Mouse (Mus musculus) liver, postnatal 0 days (tissue): ENCODE results near the gene Des. TPM values are rescaled to one million over a fixed set of nuclear protein-coding genes. Genes with fewer than 3 reads are reported as not detected.

Experiments
- ATAC-seq: fragments of 200-750 bp; cut with Nextera tagmentation; 2 replicates; pipeline ENCODE4 v1.8.0; 2017; ENCODE audit warnings: mild to moderate bottlenecking, moderate library complexity
- DNase-seq: peaks from one replicate; pipeline ENCODE4 v3.0.0-alpha.2; 2016
- H3K27ac ChIP-seq: fragments of 300-500 bp; sonication (generic); 2 replicates; pipeline ENCODE4 v1.5.1; 2014; ENCODE audit warnings: antibody characterized with exemption, moderate library complexity, mild to moderate bottlenecking, low read depth
- H3K27me3 ChIP-seq: fragments of 300-500 bp; sonication (generic); 2 replicates; pipeline ENCODE4 v1.6.1; 2014; ENCODE audit warnings: low read length, control low read depth, mixed read lengths; ENCODE audit not compliant: insufficient read depth
- H3K36me3 ChIP-seq: fragments of 300-500 bp; sonication (generic); replicated peaks from 2 replicates; pipeline ENCODE4 v1.6.1; 2014; ENCODE audit warnings: mild to moderate bottlenecking, control low read depth, low read length, moderate library complexity, mixed read lengths; ENCODE audit not compliant: insufficient read depth
- H3K4me1 ChIP-seq: fragments of 300-500 bp; sonication (generic); 2 replicates; pipeline ENCODE4 v1.6.1; 2014; ENCODE audit warnings: antibody characterized with exemption, mild to moderate bottlenecking, control low read depth; ENCODE audit not compliant: insufficient read depth
- H3K4me2 ChIP-seq: fragments of 300-500 bp; sonication (generic); 2 replicates; pipeline ENCODE4 v1.6.1; 2014; ENCODE audit warnings: low read depth, mild to moderate bottlenecking, low read length, moderate library complexity, mixed read lengths
- H3K4me3 ChIP-seq: fragments of 300-500 bp; sonication (generic); 2 replicates; pipeline ENCODE4 v1.5.1; 2014; ENCODE audit warnings: low read depth, low read length
- H3K9ac ChIP-seq: fragments of 300-500 bp; sonication (generic); replicated peaks from 2 replicates; pipeline ENCODE4 v1.6.1; 2014; ENCODE audit warnings: mild to moderate bottlenecking, moderate library complexity
- H3K9me3 ChIP-seq: fragments of 300-500 bp; sonication (generic); 2 replicates; pipeline ENCODE4 v1.6.1; 2016; ENCODE audit warnings: mild to moderate bottlenecking, control low read depth, low read length, mixed read lengths
- CTCF ChIP-seq: sonication (generic); IDR thresholded peaks from 2 replicates; pipeline ENCODE4 v1.5.1; 2016; ENCODE audit warnings: antibody characterized with exemption, low read depth
- EP300 ChIP-seq: IDR thresholded peaks from 2 replicates; pipeline ENCODE4 v1.6.1; 2016; ENCODE audit warnings: antibody characterized with exemption, low read depth, mild to moderate bottlenecking
- WGBS: fragments of 180-500 bp; shearing (Covaris S2); extraction: QIAGEN DNeasy Blood & Tissue Kit; methylation state at CpG from one replicate; pipeline ENCODE4 v1.1.7; 2014; ENCODE audit not compliant: insufficient replicate concordance; 5-methylcytosine and 5-hydroxymethylcytosine counted together
- polyA plus RNA-seq: library from polyadenylated mRNA; unstranded; fragments of >200 nt; fragmentation: Nextera tagmentation; extraction: Ambion mirVana; gene quantifications from 2 replicates; pipeline ENCODE4 v1.2.1, GENCODE M21; 2015

Gene Des
- polyA plus RNA-seq, 1 experiment from 2014 or later: 4.0 TPM

GRCm38 (mm10) chr1:75359346-75359745 is 783 bp upstream of the Des start:
- WGBS: 69% methylated on average over 13 of the region's 13 CpGs

DNA sequence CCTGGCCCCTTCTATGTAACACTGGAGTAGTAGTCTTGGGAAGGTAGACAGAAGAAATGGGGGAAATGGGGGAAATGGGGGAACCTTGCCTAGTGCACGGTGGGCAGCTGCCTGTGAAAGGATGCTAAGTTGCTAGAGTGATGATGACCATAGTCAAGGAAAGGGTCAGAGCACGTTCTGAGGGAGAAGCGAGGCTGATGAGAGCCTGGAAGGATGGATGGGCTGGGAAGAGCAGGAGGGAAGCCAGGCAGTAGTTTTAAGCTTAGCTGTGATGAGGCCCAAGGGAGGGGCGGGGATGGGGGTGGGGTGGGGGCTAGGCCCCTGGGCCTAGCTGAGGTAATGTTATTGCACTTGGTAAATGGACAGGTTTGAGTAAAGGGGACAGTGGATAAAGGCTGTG is 994 bp downstream of the Des start:
- ATAC-seq (no peak), DNase-seq (no peak)
- Histone ChIP-seq H3K9me3 (no peaks in the 10 kb centered on the region), H3K4me1 (0 out of 2 replicates have a peak, but pooled peaks cover 3% of the 10 kb centered on the region), H3K36me3 (no peaks in the 10 kb centered on the region), H3K27me3 (peaks cover 24% of the 10 kb centered on the region), H3K27ac (no peak overlapping the region), H3K9ac (no peak overlapping the region), H3K4me3 (no peak overlapping the region), H3K4me2 (no peak overlapping the region)
- WGBS: 55% methylated on average over 4 of the region's 4 CpGs
- no peak for TF ChIP-seq CTCF
- TF ChIP-seq EP300: no peak

More at GRCm38 (mm10) chr1:75359346-75359745, 783 bp upstream of the Des start:
- no peak for DNase-seq
- H3K9me3 ChIP-seq: no peaks in the 10 kb centered on the region
- peaks cover 24% of the 10 kb centered on the region for H3K27me3 ChIP-seq
- no peak for ATAC-seq
- no peak for TF ChIP-seq CTCF
- no peak for TF ChIP-seq EP300
- H3K9ac ChIP-seq: no peak overlapping the region
- no peak overlapping the region for H3K4me3 ChIP-seq
- no peak overlapping the region for H3K4me2 ChIP-seq
- H3K27ac ChIP-seq: no peak overlapping the region
- H3K36me3 ChIP-seq: no peaks in the 10 kb centered on the region
- H3K4me1 ChIP-seq: 0 out of 2 replicates have a peak, but pooled peaks cover 3% of the 10 kb centered on the region

DNA sequence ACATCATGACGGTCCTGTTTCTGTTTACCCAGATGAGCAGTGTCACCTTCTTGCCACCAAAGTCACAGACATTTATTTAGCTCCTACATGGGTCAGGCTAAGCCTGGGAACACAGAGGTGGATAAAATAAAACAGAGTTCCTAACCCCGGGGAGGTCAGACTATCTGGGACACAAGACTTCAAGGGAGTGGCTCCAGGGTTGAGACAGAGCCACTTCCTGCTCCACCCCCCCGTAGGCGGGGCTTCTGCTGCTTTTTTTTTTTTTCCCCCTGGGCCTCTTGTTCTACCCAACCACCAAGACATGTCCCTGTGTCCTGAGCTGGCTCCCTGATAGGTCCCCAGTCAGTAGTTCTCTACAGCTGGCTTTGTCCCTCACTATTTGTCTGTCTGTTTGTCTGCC is 1.6 kb downstream of the Des start:
- H3K4me3 ChIP-seq: no peak overlapping the region
- ATAC-seq (peak; percentile 79), DNase-seq (peak; percentile 54)
- H3K4me1 ChIP-seq: 0 out of 2 replicates have a peak, but pooled peaks cover 3% of the 10 kb centered on the region
- H3K4me2 ChIP-seq: no peak overlapping the region
- H3K27me3 ChIP-seq: peaks cover 24% of the 10 kb centered on the region
- H3K36me3 ChIP-seq: no peaks in the 10 kb centered on the region
- no peak overlapping the region for H3K27ac ChIP-seq
- 18% methylated on average over 4 of the region's 4 CpGs for WGBS
- TF ChIP-seq CTCF (no peak), EP300 (0 out of 2 replicates have a peak, but pooled peaks have one; percentile 28)
- no peaks in the 10 kb centered on the region for H3K9me3 ChIP-seq
- no peak overlapping the region for H3K9ac ChIP-seq

DNA sequence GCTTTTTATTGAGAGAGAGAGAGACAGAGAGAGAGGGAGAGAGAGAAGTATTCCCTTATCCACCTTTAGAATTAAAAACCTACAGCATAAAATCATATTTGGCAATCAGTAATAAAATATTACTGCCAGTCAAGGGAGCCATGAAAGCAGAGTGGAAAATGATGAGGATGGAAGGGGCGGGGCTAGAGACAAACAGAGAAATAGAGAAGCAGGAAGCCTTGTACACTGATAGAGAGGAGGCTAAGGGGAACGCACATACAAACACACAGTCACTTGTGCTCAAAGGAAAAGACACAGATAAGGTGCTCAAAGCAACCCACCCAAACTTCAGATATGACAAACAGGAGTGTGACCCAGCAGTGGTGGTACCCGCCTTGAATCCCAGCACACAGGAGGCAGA is 3.7 kb downstream of the Des start:
- Histone ChIP-seq H3K9ac (no peak overlapping the region), H3K4me1 (0 out of 2 replicates have a peak, but pooled peaks cover 3% of the 10 kb centered on the region), H3K27ac (no peak overlapping the region), H3K4me2 (no peak overlapping the region), H3K36me3 (no peaks in the 10 kb centered on the region), H3K27me3 (peaks cover 24% of the 10 kb centered on the region), H3K4me3 (no peak overlapping the region), H3K9me3 (no peaks in the 10 kb centered on the region)
- no peak for ATAC-seq
- WGBS: 56% methylated on average over 3 of the region's 3 CpGs
- TF ChIP-seq EP300 (no peak), CTCF (no peak)
- DNase-seq: no peak

DNA sequence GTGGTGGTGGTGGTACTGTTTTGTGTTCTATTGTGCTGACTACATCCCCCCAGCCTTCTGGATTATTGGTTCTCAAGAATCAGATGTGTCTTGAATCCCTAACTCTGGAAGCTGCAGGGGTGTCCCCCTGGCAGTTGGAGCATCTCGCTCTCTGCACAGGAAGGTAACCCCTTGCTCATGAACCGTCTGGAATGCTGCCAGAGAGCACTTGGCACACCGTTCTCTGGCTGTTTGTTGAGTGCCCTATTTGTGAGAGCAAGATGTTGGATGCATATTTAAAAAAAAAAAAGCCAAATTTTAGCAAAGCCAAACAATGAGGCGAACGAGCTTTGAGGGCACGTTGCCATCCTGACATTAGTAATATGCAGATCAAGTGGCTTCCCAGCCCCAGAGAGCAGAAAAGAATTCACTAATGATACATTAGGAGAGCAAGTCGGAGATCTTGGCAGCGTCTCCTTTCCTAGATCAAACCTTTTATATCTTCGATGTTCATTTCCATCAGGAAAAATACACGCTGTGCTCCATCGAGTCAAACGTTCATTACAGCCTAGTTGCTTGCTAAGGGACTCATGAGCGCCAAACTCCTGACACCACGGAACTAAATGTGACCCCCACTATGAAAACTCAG is 5.5 kb downstream of the Des start:
- no peak for ATAC-seq
- Histone ChIP-seq H3K27ac (no peak overlapping the region), H3K9ac (no peak overlapping the region), H3K9me3 (no peaks in the 10 kb centered on the region), H3K27me3 (peaks cover 6% of the 10 kb centered on the region), H3K4me1 (peaks cover 11% of the 10 kb centered on the region), H3K36me3 (no peaks in the 10 kb centered on the region), H3K4me3 (no peak overlapping the region), H3K4me2 (no peak overlapping the region)
- DNase-seq: no peak
- WGBS: 74% methylated on average over 14 of the region's 14 CpGs
- TF ChIP-seq EP300 (no peak), CTCF (no peak)

DNA sequence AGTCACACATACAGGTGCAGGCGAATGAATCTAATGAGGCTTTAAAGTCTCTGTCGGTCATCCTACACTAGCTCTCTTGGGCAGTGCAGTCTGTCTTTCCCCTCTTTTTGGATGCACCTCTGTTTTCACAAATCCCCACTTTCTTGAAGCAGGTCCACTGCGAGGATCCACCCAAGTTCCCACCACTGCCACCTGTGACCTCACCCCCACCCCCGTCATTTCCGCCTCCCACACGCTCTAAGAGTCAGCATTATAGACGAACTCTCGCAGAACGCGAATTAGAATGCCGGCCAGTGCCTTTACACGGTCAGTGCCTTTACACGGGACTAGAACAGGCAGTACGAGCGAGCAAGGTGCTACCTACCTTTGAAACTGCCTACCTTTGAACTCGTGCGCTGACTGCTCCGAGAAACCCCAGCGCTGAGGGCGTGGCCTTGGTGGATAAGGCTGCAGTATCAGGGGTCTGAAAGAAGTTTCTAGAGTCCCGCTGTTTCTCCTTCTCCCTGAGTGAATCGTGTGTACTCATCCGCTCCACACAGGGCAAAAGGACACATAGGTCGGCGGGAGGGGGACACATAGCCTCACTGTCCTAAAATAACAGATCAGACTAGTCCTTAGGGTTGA is 9.3 kb downstream of the Des start:
- WGBS: 34% methylated on average over 25 of the region's 25 CpGs
- DNase-seq (no peak), ATAC-seq (peak; percentile 57)
- H3K4me2 ChIP-seq: peak overlapping the region; percentile 44
- H3K9ac ChIP-seq: no peak overlapping the region
- H3K27ac ChIP-seq: peak overlapping the region; percentile 52
- H3K4me1 ChIP-seq: peaks cover 11% of the 10 kb centered on the region
- no peaks in the 10 kb centered on the region for H3K9me3 ChIP-seq
- TF ChIP-seq EP300 (no peak), CTCF (no peak)
- H3K36me3 ChIP-seq: no peaks in the 10 kb centered on the region
- peaks cover 3% of the 10 kb centered on the region for H3K27me3 ChIP-seq
- H3K4me3 ChIP-seq: no peak overlapping the region
